Mouse (Mus musculus): Measurements from ENCODE around the gene Trim12a. TPM values are rescaled to one million over a fixed set of nuclear protein-coding genes. Genes with fewer than 3 reads are reported as not detected.

The Trim12a gene
- total RNA-seq, 1 experiment from 2014 or later: 62.4 TPM

Other genes starting within 250 kb of the Trim12a start
- not detected in 2 replicates for gene Olfr644, start 243.6 kb downstream of the Trim12a start, total RNA-seq (2017)
- not detected in 2 replicates for gene Olfr645, start 230.0 kb downstream of the Trim12a start, total RNA-seq (2017)
- gene Olfr646, start 210.6 kb downstream of the Trim12a start, total RNA-seq (2017): not detected in 2 replicates
- not detected in 2 replicates for gene Ubqln5, start 185.6 kb downstream of the Trim12a start, total RNA-seq (2017)
- not detected in 2 replicates for gene Olfr643, start 178.1 kb downstream of the Trim12a start, total RNA-seq (2017)
- gene Ubqln3, start 172.2 kb downstream of the Trim12a start, total RNA-seq (2017): not detected in 2 replicates
- gene Ubqlnl, start 164.9 kb downstream of the Trim12a start, total RNA-seq (2017): 0.05 TPM in 1 of 2 replicates, not detected in the other
- not detected in 2 replicates for gene Olfm5, start 150.6 kb downstream of the Trim12a start, total RNA-seq (2017)
- not detected in 2 replicates for gene Olfr648, start 132.1 kb downstream of the Trim12a start, total RNA-seq (2017)
- gene Olfr649, start 119.5 kb downstream of the Trim12a start, total RNA-seq (2017): not detected in 2 replicates
- 3.0 and 3.2 TPM in 2 replicates for gene Trim6, start 96.7 kb downstream of the Trim12a start, total RNA-seq (2017)
- 23.9 and 26.9 TPM in 2 replicates for gene Trim34a, start 71.0 kb downstream of the Trim12a start, total RNA-seq (2017)
- gene Trim5, start 27.4 kb downstream of the Trim12a start, total RNA-seq (2017): 6.3 and 8.4 TPM in 2 replicates
- gene Trim34b, start 14.0 kb upstream of the Trim12a start, total RNA-seq (2017): 0.58 and 3.4 TPM in 2 replicates
- 25.4 and 31.8 TPM in 2 replicates for gene Trim12c, start 37.9 kb upstream of the Trim12a start, total RNA-seq (2017)
- 0.53 and 1.6 TPM in 2 replicates for gene Trim30b, start 54.4 kb upstream of the Trim12a start, total RNA-seq (2017)
- gene Trim30c, start 85.4 kb upstream of the Trim12a start, total RNA-seq (2017): 0.27 and 1.5 TPM in 2 replicates
- 35.5 and 36.2 TPM in 2 replicates for gene Trim30a, start 149.7 kb upstream of the Trim12a start, total RNA-seq (2017)
- gene Trim30d, start 192.4 kb upstream of the Trim12a start, total RNA-seq (2017): 12.2 and 12.4 TPM in 2 replicates
- not detected in 2 replicates for gene Olfr651, start 234.7 kb upstream of the Trim12a start, total RNA-seq (2017)
- not detected in 2 replicates for gene Olfr652, start 245.4 kb upstream of the Trim12a start, total RNA-seq (2017)